Mouse (Mus musculus) limb, embryonic 12.5 days (tissue): ENCODE measurements around the gene Vmn1r19. TPM values are rescaled to one million over a fixed set of nuclear protein-coding genes. Genes with fewer than 3 reads are reported as not detected.
"Not testable (repeated sequence)": the region's sequence is repeated elsewhere in the genome, so short reads cannot be mapped to it uniquely, and the experiment has no call there.

ENCODE experiments used
- ATAC-seq: fragments of 200-750 bp; cut with Nextera tagmentation; 2 replicates; pipeline ENCODE4 v1.8.0; 2017; ENCODE audit warnings: low read depth, moderate TSS enrichment; ENCODE audit not compliant: insufficient number of reproducible peaks, insufficient read depth, low FRiP score, low TSS enrichment
- H3K27ac ChIP-seq: fragments of 300-500 bp; sonication (generic); 2 replicates; pipeline ENCODE4 v1.5.1; 2016; ENCODE audit warnings: mild to moderate bottlenecking, moderate library complexity
- H3K27me3 ChIP-seq: fragments of 300-500 bp; sonication (generic); 2 replicates; pipeline ENCODE4 v1.6.1; 2016; ENCODE audit warnings: mild to moderate bottlenecking, moderate library complexity
- H3K36me3 ChIP-seq: fragments of 300-500 bp; sonication (generic); 2 replicates; pipeline ENCODE4 v1.6.1; 2016; ENCODE audit warnings: mild to moderate bottlenecking, moderate library complexity
- H3K4me1 ChIP-seq: fragments of 300-500 bp; sonication (generic); replicated peaks from 2 replicates; pipeline ENCODE4 v1.6.1; 2016
- H3K4me2 ChIP-seq: fragments of 300-500 bp; sonication (generic); 2 replicates; pipeline ENCODE4 v1.6.1; 2016; ENCODE audit warnings: mild to moderate bottlenecking, moderate library complexity
- H3K4me3 ChIP-seq: fragments of 300-500 bp; sonication (generic); replicated peaks from 2 replicates; pipeline ENCODE4 v1.5.1; 2016; ENCODE audit warnings: mild to moderate bottlenecking
- H3K9ac ChIP-seq: fragments of 300-500 bp; sonication (generic); replicated peaks from 2 replicates; pipeline ENCODE4 v1.6.1; 2016; ENCODE audit warnings: mild to moderate bottlenecking, moderate library complexity
- H3K9me3 ChIP-seq: fragments of 300-500 bp; sonication (generic); 2 replicates; pipeline ENCODE4 v1.6.1; 2016; ENCODE audit warnings: mild to moderate bottlenecking, moderate library complexity
- WGBS: fragments of 180-500 bp; shearing (Covaris S2); methylation state at CpG from one replicate; pipeline ENCODE4 v1.1.7; 2016; 5-methylcytosine and 5-hydroxymethylcytosine counted together
- polyA plus RNA-seq: library from polyadenylated mRNA; unstranded; fragments of >200 nt; fragmentation: Nextera tagmentation; extraction: Ambion mirVana; gene quantifications from 2 replicates; pipeline ENCODE4 v1.2.1, GENCODE M21; 2016

The Vmn1r19 gene
- polyA plus RNA-seq, result not detected in 2 replicates

DNA sequence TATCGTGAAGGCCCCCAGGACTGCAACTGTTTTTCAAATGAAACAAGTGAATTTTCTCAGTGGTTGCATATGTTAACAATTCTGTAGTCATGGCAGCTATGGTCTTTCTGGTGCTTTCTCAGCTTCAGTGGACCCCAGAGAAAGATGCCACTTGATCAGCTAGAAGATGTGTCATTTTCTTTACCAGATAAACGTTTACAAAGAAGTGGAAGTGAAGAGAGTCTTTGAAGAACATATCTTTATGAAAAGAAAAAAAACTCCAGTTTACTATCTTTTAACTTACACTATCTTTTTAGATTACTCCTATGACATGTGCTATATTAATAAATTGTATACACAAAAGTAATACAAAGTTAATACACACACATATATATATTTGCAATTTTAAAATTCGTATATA, at the start of gene Vmn1r19:
TSS of gene Vmn1r19 (plus strand) at position 301 of the 400 bp plus-strand sequence.
- H3K9me3 ChIP-seq, H3K27me3 ChIP-seq, H3K9ac ChIP-seq, H3K4me3 ChIP-seq, ATAC-seq, H3K4me2 ChIP-seq, H3K4me1 ChIP-seq, H3K36me3 ChIP-seq, H3K27ac ChIP-seq: not testable (repeated sequence)
- 68% methylated on average over 3 of the region's 3 CpGs for WGBS

- Histone ChIP-seq H3K4me2 (no peak overlapping the region), H3K9me3 (no peaks in the 10 kb centered on the region), H3K9ac (no peak overlapping the region), H3K4me3 (no peak overlapping the region), H3K27ac (no peak overlapping the region), H3K27me3 (no peaks in the 10 kb centered on the region), H3K36me3 (no peaks in the 10 kb centered on the region), H3K4me1 (no peaks in the 10 kb centered on the region)
- 80% methylated on average over 2 of the region's 2 CpGs for WGBS
- no peak for ATAC-seq
These were observed 46.7 kb upstream of the Vmn1r19 start for GRCm38 (mm10) chr6:57356864-57357263.

DNA sequence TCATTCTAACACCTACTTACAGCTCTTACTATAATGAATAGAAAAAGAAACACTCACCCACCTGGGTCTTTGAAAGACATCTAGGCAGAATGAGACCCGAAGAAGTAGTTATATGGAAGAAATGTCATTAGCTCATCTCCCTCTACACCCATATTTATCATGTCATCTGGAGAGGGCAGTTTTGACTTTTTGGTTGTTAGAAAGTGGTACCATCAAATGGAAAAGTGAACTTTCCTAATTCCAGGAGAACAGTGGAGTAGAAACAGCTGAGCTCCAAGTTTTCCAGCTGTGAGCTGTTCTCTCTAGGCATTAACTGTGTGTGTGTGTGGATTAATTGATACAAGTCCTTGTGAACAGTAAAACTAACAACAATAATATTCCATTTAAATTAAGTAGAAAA, 40.0 kb upstream of the Vmn1r19 start, which contains the start of gene Vmn1r17:
TSS of gene Vmn1r17 (minus strand) at position 101 of the 400 bp plus-strand sequence.
- H3K27ac ChIP-seq, result no peak within 1 kb of the TSS
- ATAC-seq, result no peak
- no peak within 1 kb of the TSS for H3K4me3 ChIP-seq
- no peaks in the 10 kb centered on the region for H3K4me1 ChIP-seq
- no peaks in the 10 kb centered on the region for H3K27me3 ChIP-seq
- WGBS, result 90% methylated on average over 1 of the region's 1 CpGs
- H3K9ac ChIP-seq, result no peak within 1 kb of the TSS
- H3K36me3 ChIP-seq, result no peaks in the 10 kb centered on the region
- no peaks in the 10 kb centered on the region for H3K9me3 ChIP-seq
- no peak within 1 kb of the TSS for H3K4me2 ChIP-seq

- H3K9me3 ChIP-seq, H3K36me3 ChIP-seq, H3K9ac ChIP-seq, H3K27me3 ChIP-seq, H3K4me1 ChIP-seq, ATAC-seq, H3K4me2 ChIP-seq, H3K4me3 ChIP-seq, H3K27ac ChIP-seq: not testable (repeated sequence)
- WGBS, result 92% methylated on average over 1 of the region's 1 CpGs
These were observed 37.7 kb upstream of the Vmn1r19 start for GRCm38 (mm10) chr6:57365866-57366265.

GRCm38 (mm10) chr6:57367496-57367895, 36.1 kb upstream of the Vmn1r19 start:
- Histone ChIP-seq H3K27ac (no peak overlapping the region), H3K27me3 (no peaks in the 10 kb centered on the region), H3K9ac (no peak overlapping the region), H3K9me3 (no peaks in the 10 kb centered on the region), H3K36me3 (no peaks in the 10 kb centered on the region), H3K4me3 (no peak overlapping the region), H3K4me2 (no peak overlapping the region), H3K4me1 (no peaks in the 10 kb centered on the region)
- WGBS, result 84% methylated on average over 1 of the region's 1 CpGs
- ATAC-seq, result no peak

DNA sequence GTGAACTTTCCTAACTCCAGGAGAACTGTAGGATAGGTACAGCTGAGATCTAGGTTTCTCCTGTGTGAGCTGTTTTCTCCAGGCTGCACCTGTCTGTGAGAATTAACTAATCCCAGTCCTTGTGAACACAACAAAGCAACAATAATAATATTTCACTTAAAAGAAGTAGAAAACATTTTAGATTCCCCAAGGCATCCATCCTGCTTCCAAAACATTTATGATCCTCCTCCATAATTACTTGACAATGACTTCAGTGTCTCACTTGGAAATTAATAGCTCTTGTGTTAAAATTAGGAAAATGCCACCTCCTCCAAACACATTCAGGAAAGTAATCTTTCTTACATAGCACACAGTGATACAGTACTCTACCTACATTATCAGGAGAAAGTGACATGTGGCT, 7.9 kb upstream of the Vmn1r19 start, which contains the start of gene Vmn1r18:
TSS of gene Vmn1r18 (minus strand) at position 101 of the 400 bp plus-strand sequence.
- H3K4me3 ChIP-seq, result no peak within 1 kb of the TSS
- no peak within 1 kb of the TSS for H3K4me2 ChIP-seq

DNA sequence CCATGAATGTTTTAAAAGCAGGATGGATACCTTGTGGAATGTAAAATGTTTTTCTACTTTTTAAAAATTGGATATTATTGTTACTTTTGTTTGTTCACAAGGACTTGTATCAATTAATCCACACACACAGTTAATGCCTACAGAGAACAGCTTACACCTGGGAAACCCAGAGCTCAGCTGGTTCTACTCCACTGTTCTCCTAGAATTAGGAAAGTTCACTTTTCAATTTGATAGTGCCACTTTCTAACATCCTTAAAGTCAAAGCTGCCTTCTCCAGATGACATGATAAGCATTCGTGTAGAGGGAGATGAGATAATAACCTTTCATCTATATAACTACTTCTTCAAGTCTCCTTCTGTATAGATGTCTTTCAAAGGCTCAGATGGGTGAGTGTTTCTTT, 25.1 kb downstream of the Vmn1r19 start, which contains the start of gene Vmn1r20:
TSS of gene Vmn1r20 (plus strand) at position 301 of the 400 bp plus-strand sequence.
- no peak within 1 kb of the TSS for H3K4me3 ChIP-seq
- 70% methylated on average over 1 of the region's 1 CpGs for WGBS
- no peaks in the 10 kb centered on the region for H3K27me3 ChIP-seq
- no peak within 1 kb of the TSS for H3K9ac ChIP-seq
- no peaks in the 10 kb centered on the region for H3K4me1 ChIP-seq
- no peak for ATAC-seq
- H3K4me2 ChIP-seq, result no peak within 1 kb of the TSS
- H3K36me3 ChIP-seq, result no peaks in the 10 kb centered on the region
- H3K27ac ChIP-seq, result no peak within 1 kb of the TSS
- no peaks in the 10 kb centered on the region for H3K9me3 ChIP-seq

More for the DNA sequence above, 7.9 kb upstream of the Vmn1r19 start, which contains the start of gene Vmn1r18:
- Histone ChIP-seq H3K9me3 (no peaks in the 10 kb centered on the region), H3K9ac (no peak within 1 kb of the TSS), H3K4me1 (no peaks in the 10 kb centered on the region), H3K27ac (no peak within 1 kb of the TSS), H3K27me3 (no peaks in the 10 kb centered on the region), H3K36me3 (no peaks in the 10 kb centered on the region)
- ATAC-seq, result no peak

GRCm38 (mm10) chr6:57431196-57431595, 27.6 kb downstream of the Vmn1r19 start:
- H3K36me3 ChIP-seq, result no peaks in the 10 kb centered on the region

More at GRCm38 (mm10) chr6:57431196-57431595, 27.6 kb downstream of the Vmn1r19 start:
- no peaks in the 10 kb centered on the region for H3K27me3 ChIP-seq
- H3K4me2 ChIP-seq, result no peak overlapping the region
- no peaks in the 10 kb centered on the region for H3K4me1 ChIP-seq
- 76% methylated on average over 1 of the region's 1 CpGs for WGBS
- no peak overlapping the region for H3K4me3 ChIP-seq
- H3K27ac ChIP-seq, result no peak overlapping the region
- no peaks in the 10 kb centered on the region for H3K9me3 ChIP-seq
- H3K9ac ChIP-seq, result no peak overlapping the region
- no peak for ATAC-seq

Other genes starting within 250 kb of the Vmn1r19 start
- not detected in 2 replicates for gene Vmn1r12, start 246.9 kb upstream of the Vmn1r19 start, polyA plus RNA-seq
- gene Vmn1r13, start 200.5 kb upstream of the Vmn1r19 start, polyA plus RNA-seq, result not detected in 2 replicates
- gene Vmn1r14, start 172.1 kb upstream of the Vmn1r19 start, polyA plus RNA-seq, result not detected in 2 replicates
- not detected in 2 replicates for gene Vmn1r15, start 145.8 kb upstream of the Vmn1r19 start, polyA plus RNA-seq
- not detected in 2 replicates for gene Vmn1r16, start 74.3 kb upstream of the Vmn1r19 start, polyA plus RNA-seq
- not detected in 2 replicates for gene Vmn1r17, start 40.1 kb upstream of the Vmn1r19 start, polyA plus RNA-seq
- not detected in 2 replicates for gene Vmn1r18, start 8.0 kb upstream of the Vmn1r19 start, polyA plus RNA-seq
- not detected in 2 replicates for gene Vmn1r20, start 25.1 kb downstream of the Vmn1r19 start, polyA plus RNA-seq
- gene Ppm1k, start 131.7 kb downstream of the Vmn1r19 start, polyA plus RNA-seq, result 5.2 and 6.3 TPM in 2 replicates
- 2.6 and 3.0 TPM in 2 replicates for gene Herc6, start 177.2 kb downstream of the Vmn1r19 start, polyA plus RNA-seq